Mouse (Mus musculus) spleen, adult 2 months (tissue): Measurements from ENCODE around the gene Samd4b. TPM values are rescaled to one million over a fixed set of nuclear protein-coding genes. Genes with fewer than 3 reads are reported as not detected.

ENCODE experiments used
- DNase-seq, 2 experiments: peaks; one replicate each; pipeline versions ENCODE4 v3.0.0 to v3.0.0-alpha.2; 2012 to 2021; ENCODE audit warnings: low spot score in 2 of 2, low read depth in 1 of 2
- H3K27ac ChIP-seq: fragments of 200-500 bp; 2 replicates; pipeline ENCODE4 v1.5.1; 2012; ENCODE audit warnings: low read length, inconsistent platforms; ENCODE audit not compliant: insufficient read depth
- H3K27me3 ChIP-seq: fragments of 200-500 bp; 2 replicates; pipeline ENCODE4 v1.6.1; 2012; ENCODE audit warnings: mild to moderate bottlenecking, moderate library complexity, low read length, inconsistent platforms; ENCODE audit not compliant: control insufficient read depth, insufficient read depth
- H3K36me3 ChIP-seq: fragments of 200-500 bp; 2 replicates; pipeline ENCODE4 v1.6.1; 2012; ENCODE audit warnings: mild to moderate bottlenecking, low read length, inconsistent platforms; ENCODE audit not compliant: control insufficient read depth, insufficient read depth
- H3K4me1 ChIP-seq: fragments of 200-500 bp; 2 replicates; pipeline ENCODE4 v1.6.1; 2011; ENCODE audit warnings: inconsistent platforms; ENCODE audit not compliant: control insufficient read depth, insufficient read depth, insufficient read length
- H3K4me3 ChIP-seq: fragments of 200-500 bp; 2 replicates; pipeline ENCODE4 v1.5.1; 2011; ENCODE audit warnings: mild to moderate bottlenecking, inconsistent platforms; ENCODE audit not compliant: insufficient read depth, insufficient read length; ENCODE audit errors: extremely low read depth
- CTCF ChIP-seq: fragments of 200-500 bp; IDR thresholded peaks from 2 replicates; pipeline ENCODE4 v1.5.1; 2011; ENCODE audit warnings: mild to moderate bottlenecking, inconsistent platforms; ENCODE audit not compliant: insufficient read depth, insufficient read length, insufficient replicate concordance; ENCODE audit errors: extremely low read depth
- POLR2A ChIP-seq: fragments of 200-500 bp; IDR thresholded peaks from 2 replicates; pipeline ENCODE4 v1.6.1; 2011; ENCODE audit warnings: low read depth, low read length, inconsistent platforms
- WGBS: fragments of 180-500 bp; shearing (Covaris S2); methylation state at CpG from one replicate; pipeline ENCODE4 v1.1.7; 2018; 5-methylcytosine and 5-hydroxymethylcytosine counted together
- polyA plus RNA-seq: library from polyadenylated mRNA; depleted of rRNA; stranded (reverse); fragments of >200 nt; gene quantifications from 2 replicates; pipeline ENCODE4 v1.2.3, GENCODE M21; 2012

Samd4b gene
- polyA plus RNA-seq, 1 experiment: 48.2 TPM

- 74% methylated on average over 11 of the region's 11 CpGs for WGBS
- Histone ChIP-seq H3K27me3 (no peaks in the 10 kb centered on the region), H3K4me3 (no peak overlapping the region), H3K4me1 (peaks cover 3% of the 10 kb centered on the region; the same call in 1 of the 2 replicates), H3K36me3 (no peaks in the 10 kb centered on the region), H3K27ac (no peak overlapping the region)
- no peak for DNase-seq
- TF ChIP-seq POLR2A (no peak), CTCF (no peak)
These were observed 15.1 kb downstream of the Samd4b start for GRCm38 (mm10) chr7:28582841-28583240.

DNA sequence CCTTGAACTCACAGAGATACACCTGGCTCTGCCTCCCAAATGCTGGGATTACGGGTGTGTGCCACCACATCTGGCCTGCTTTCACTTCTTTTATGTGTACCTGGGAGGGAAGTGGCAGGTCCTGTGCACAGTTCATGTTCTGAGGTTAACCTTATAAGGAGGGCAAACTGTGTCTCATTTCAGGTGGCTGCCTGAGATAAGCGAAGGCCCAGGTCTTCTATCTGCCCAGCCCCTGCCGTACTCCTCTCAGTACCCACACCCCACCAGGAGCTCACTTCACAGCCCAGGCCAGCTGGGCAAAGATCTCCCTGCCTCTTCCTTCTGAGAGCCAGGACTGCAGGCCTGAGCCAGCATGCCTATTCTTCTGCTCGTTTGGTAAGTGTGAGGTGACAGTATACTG, 16.2 kb downstream of the Samd4b start:
- DNase-seq: no peak
- no peaks in the 10 kb centered on the region for H3K27me3 ChIP-seq
- 56% methylated on average over 4 of the region's 4 CpGs for WGBS
- H3K27ac ChIP-seq: no peak overlapping the region; the same call in 1 of the 2 replicates
- H3K4me1 ChIP-seq: peaks cover 3% of the 10 kb centered on the region; the same call in 1 of the 2 replicates
- no peak overlapping the region for H3K4me3 ChIP-seq
- no peaks in the 10 kb centered on the region for H3K36me3 ChIP-seq
- TF ChIP-seq POLR2A: no peak
- TF ChIP-seq CTCF: no peak

DNA sequence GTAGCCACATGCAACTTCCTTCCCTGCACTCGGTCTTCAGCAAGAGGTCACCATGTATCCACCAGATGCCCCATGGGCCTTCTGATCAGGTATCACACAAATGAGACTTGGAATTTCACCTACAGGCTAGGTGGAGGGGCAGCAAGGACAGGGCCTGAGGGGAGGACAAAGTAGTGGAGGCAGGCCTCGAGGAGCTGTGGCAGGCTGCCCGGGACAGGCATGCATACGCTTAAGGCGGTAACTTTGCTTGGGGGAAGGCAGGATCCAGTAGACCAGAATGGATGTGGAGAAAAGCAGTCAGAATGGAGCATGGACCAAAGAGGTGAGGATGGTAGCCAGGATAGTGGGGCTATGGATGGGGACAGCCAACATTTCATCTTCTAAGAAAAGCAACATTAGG, 18.1 kb downstream of the Samd4b start:
- Histone ChIP-seq H3K4me3 (no peak overlapping the region), H3K36me3 (no peaks in the 10 kb centered on the region), H3K4me1 (peaks cover 3% of the 10 kb centered on the region; the same call in 1 of the 2 replicates), H3K27ac (no peak overlapping the region), H3K27me3 (no peaks in the 10 kb centered on the region)
- no peak for DNase-seq
- 69% methylated on average over 5 of the region's 5 CpGs for WGBS
- no peak for TF ChIP-seq POLR2A
- no peak for TF ChIP-seq CTCF

GRCm38 (mm10) chr7:28578543-28579053, 19.3 kb downstream of the Samd4b start:
- Histone ChIP-seq H3K36me3 (no peaks in the 10 kb centered on the region), H3K27me3 (no peaks in the 10 kb centered on the region), H3K4me3 (no peak overlapping the region), H3K4me1 (peaks cover 3% of the 10 kb centered on the region; the same call in 1 of the 2 replicates), H3K27ac (no peak overlapping the region)
- no peak for DNase-seq
- no peak for TF ChIP-seq POLR2A
- 92% methylated on average over 5 of the region's 5 CpGs for WGBS

DNA sequence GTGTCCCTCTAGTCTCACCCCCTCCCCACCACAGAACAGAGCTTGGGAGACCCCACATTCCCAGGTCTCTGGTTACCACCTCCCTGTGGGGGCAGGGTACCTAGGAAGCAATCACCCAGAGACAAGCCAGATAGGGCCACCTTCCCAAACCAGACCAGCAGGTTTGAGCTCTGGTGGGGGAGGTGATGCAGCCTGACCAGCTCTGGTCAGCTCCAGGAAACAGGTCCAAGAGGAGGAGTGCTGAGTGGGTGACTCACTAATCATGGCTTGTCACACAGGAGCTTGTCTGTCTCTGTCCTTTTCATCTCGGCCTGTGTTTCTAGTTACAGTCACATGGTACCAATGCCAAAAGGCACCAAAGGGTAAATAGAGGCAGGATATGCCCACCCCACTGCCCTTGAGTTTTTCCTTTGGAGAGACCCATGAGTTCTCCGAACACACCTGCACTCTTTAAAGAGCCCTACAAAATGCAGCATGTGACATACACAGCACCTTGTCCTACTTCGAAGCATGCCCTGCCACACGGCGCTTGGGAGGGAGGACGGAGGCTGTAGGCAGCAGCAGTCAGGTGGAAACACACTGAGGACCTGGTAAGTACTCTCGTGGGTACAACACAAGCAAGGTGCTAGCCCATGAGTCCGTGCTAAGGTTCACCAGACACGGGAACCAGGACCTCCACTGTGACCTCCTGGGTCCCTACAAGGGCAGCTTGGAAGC, 20.0 kb downstream of the Samd4b start:
- Histone ChIP-seq H3K27ac (no peak overlapping the region), H3K4me1 (peaks cover 3% of the 10 kb centered on the region; the same call in 1 of the 2 replicates), H3K27me3 (no peaks in the 10 kb centered on the region), H3K36me3 (no peaks in the 10 kb centered on the region), H3K4me3 (no peak overlapping the region)
- TF ChIP-seq POLR2A (no peak), CTCF (no peak)
- WGBS: 91% methylated on average over 9 of the region's 9 CpGs
- DNase-seq: no peak

GRCm38 (mm10) chr7:28576271-28576914, 21.6 kb downstream of the Samd4b start:
- no peak overlapping the region for H3K27ac ChIP-seq
- WGBS: 71% methylated on average over 5 of the region's 5 CpGs

More at GRCm38 (mm10) chr7:28576271-28576914, 21.6 kb downstream of the Samd4b start:
- H3K4me1 ChIP-seq: peaks cover 3% of the 10 kb centered on the region; the same call in 1 of the 2 replicates
- no peaks in the 10 kb centered on the region for H3K27me3 ChIP-seq
- no peak for TF ChIP-seq POLR2A
- no peak for TF ChIP-seq CTCF
- no peak overlapping the region for H3K4me3 ChIP-seq
- H3K36me3 ChIP-seq: no peaks in the 10 kb centered on the region
- DNase-seq: no peak
